Mouse (Mus musculus): Measurements from ENCODE around the gene Rab26. TPM values are rescaled to one million over a fixed set of nuclear protein-coding genes. Genes with fewer than 3 reads are reported as not detected.

Gene Rab26
- total RNA-seq, 2 experiments from 2014 or later = 1.1 to 1.9 TPM

- no peak for DNase-seq (ENCODE audit: low spot score in 2 of 2)
Observed at GRCm38 (mm10) chr17:24548921-24549617, 15.1 kb upstream of the Rab26 start.

DNA sequence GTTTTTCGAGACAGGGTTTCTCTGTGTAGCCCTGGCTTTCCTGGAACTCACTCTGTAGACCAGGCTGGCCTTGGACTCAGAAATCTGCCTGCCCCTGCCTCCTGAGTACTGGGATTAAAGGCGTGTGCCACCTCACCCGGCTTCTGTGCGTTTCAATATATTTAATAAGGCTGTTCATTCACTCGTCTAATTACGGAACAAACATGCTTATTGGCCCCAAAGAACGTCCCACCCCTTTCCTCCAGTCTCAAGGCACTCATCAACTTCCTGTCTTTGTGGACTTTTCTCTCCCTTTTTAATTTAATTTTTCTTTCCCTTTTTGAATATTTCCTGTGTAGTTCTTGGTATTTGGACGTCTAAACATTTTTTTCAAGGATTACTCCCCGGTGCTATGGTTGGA, 14.4 kb upstream of the Rab26 start:
- no peak for DNase-seq (ENCODE audit: low spot score in 2 of 2)

GRCm38 (mm10) chr17:24546234-24546633, 12.2 kb upstream of the Rab26 start:
- no peak for DNase-seq (ENCODE audit: low spot score in 2 of 2)

DNA sequence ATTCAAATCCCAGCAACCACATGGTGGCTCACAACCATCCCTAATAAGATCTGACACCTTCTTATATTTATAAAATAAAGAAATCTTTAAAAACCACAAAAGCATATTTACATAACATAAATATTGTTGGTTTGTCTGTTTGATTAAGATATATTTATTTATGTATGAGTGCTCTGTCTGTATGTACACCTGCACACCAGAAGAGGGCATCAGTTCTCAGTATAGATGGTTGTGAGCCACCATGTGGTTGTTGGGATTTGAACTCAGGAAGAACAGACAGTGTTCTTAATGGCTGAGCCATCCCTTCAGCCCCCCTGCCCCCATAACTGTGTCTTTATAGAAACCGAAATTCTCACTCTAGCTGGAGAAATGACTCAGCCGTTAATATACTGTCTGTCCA, 11.2 kb upstream of the Rab26 start:
- no peak for DNase-seq (ENCODE audit: low spot score in 2 of 2)

DNA sequence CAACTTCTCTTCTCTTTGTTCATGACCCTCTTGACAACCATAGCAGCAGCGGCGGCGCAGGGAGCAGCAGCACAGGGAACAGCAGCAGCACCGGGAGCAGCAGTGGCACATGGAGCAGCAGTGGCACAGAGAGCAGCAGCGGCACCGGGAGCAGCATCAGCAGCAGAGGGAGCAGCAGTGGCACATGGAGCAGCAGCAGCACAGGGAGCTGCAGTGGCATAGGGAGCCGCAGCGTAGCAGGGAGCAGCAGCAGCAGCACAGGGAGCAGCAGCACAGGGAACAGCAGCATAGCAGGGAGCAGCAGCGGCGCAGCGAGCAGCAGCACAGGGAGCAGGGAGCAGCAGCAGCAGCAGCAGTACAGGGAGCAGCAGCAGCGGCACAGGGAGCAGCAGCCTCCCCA, 10.6 kb upstream of the Rab26 start:
- DNase-seq (ENCODE audit: low spot score in 2 of 2) = no peak

GRCm38 (mm10) chr17:24540375-24540774, 6.4 kb upstream of the Rab26 start:
- no peak for DNase-seq (ENCODE audit: low spot score in 2 of 2)

GRCm38 (mm10) chr17:24538950-24539349, 4.9 kb upstream of the Rab26 start:
- no peak for DNase-seq (ENCODE audit: low spot score in 2 of 2)

GRCm38 (mm10) chr17:24537536-24537935, 3.5 kb upstream of the Rab26 start:
- DNase-seq (ENCODE audit: low spot score in 2 of 2) = no peak

DNA sequence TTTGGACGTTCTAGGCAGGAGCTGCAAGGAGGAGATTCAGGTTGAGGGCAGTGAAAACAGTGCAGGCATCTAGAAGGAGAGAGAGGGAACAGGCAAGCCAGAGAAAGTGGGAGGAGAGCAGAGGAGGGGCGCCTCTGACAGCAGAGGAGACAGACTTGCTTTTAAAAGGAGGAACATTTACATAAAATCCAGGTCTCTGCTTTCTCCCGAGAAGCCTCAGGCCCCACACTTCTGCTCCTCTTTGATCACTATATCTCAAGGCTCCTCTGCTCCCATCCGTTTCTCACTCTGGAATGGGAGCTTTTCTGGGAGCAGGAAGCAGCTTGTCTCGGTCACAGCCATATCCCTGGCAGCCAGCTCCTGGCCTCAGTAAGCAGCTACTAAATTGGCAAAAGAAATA, 1.3 kb upstream of the Rab26 start:
- DNase-seq (ENCODE audit: low spot score in 2 of 2) = no peak

- DNase-seq (ENCODE audit: low spot score in 2 of 2) = peak; percentile 64 to 73
Observed at GRCm38 (mm10) chr17:24533099-24533992, 664 bp downstream of the Rab26 start.

DNA sequence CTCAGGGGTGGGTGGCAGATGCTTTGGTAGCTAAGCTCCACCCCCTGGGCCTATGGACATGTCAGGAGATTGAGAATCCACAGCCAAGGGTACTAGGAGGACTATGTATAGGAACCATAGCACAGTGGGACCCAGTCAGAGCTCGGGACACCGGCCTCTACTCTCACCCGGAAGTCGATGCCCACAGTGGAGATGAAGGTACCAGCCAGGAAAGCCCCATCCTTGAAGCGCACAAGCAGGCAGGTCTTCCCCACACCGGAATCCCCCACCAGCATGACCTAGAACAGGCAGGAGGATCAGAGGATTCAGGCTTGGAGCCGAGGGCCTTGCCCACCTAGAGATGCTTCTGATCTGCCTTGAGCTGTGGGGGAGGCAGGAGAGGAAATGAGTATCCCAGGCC, 2.0 kb downstream of the Rab26 start:
- no peak for DNase-seq (ENCODE audit: low spot score in 2 of 2)

DNA sequence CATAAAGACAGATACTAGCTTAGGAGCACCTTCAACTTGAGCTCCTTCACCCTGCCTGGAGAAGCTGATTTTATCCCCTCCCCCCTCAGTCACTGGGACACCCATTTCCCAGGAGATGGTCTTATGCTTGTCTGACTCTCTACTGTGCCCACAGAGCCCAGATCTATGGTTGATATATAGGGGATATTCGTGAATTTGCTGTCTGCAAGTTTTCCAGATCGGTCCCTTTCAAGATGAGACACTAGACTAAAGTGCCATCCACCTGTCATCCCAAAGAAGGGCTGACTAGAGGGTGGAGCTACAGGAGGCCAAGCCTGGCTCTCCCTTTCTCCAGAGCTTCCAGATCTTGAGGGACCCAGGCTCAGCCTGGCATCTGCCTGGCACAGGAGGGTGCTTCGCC, 2.9 kb downstream of the Rab26 start:
- no peak for DNase-seq (ENCODE audit: low spot score in 2 of 2)

- no peak for DNase-seq (ENCODE audit: low spot score in 2 of 2)
Observed at GRCm38 (mm10) chr17:24530361-24531050, 3.5 kb downstream of the Rab26 start.

- DNase-seq (ENCODE audit: low spot score in 2 of 2) = no peak
Observed at GRCm38 (mm10) chr17:24529883-24530282, 4.1 kb downstream of the Rab26 start.

- no peak for DNase-seq (ENCODE audit: low spot score in 2 of 2)
Observed at GRCm38 (mm10) chr17:24529007-24529451, 5.0 kb downstream of the Rab26 start.

DNA sequence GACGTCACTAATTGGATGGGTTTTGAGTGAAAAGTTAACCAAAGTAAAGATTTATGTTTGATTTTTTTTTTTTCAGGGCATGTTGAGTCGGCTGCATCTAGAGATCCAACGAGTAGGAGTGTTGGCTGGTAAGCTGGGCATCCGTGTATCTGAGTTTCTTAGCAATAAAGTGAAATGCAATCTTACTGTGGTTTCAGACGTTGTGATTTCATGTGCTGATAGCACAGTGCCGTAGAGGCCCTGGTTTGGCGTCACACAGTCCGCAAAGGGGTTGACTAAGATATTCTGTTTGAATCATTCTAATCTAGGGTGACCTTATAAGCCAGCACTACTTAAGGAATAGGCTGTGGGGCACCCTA, 5.5 kb downstream of the Rab26 start:
- DNase-seq (ENCODE audit: low spot score in 2 of 2) = no peak

DNA sequence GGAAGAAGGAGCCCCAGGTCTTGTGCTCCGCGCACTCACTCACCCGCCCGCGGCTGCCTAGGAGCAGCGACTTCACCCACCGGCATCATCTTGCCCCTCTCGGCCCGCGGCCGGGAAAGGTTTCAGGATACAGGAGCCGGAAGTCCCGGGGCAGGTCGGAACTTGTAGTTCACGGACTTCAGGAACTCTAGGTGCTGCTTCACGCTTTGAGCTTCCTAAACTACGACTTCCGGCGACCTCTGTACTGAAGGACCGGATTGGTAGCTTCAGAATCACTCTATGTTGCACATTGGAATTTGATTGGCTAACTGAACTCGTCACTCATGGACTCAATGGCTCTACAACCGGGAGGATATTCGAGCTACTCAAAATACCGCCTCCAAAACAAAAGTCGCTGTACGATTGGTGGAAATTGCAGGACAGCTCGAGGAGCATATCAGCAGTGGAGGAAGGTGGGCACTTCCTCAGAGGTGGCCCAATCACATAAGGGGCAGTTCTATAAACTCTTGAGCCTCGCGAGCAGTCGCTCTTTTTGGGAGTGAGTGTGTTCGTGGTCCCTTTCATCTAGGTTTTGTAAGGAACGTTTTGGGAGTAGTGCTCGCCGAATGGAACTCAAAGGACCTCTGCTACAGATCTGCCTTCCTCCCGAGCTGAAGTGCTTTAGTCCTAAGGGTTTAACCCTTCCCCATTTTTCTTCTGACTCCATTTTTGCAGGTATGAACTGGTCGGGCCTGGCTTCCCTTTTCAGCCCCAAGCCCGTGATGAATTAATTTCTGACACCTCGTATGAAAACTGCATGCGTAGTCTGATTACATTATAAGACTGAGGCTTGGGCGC, 6.1 kb downstream of the Rab26 start, which contains the start of gene Traf7:
Gene Traf7 (minus strand): TSS at position 216 of the 837 bp plus-strand sequence.
- DNase-seq (ENCODE audit: low spot score in 2 of 2) = peak in 1 of 2 experiments; percentile 75

DNA sequence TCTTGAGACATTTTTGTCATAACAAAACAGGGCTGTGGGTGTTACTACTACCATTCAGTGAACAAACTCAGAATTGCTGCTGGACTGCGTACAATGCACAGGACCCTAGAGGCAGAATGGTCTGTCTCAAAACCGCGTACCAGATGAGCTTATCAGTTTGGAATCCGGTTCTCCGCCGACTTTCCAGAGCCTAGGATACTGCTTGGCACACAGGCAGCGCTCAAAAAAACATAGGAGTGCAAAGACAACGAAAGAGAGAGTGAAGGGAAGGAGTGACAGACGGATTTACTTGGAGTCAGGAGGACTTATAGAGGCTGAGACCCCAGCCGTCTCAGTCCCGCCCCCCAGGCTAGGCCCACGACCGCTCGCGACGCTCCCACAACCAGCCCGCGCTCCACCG, 6.7 kb downstream of the Rab26 start:
- DNase-seq (ENCODE audit: low spot score in 2 of 2) = no peak

DNA sequence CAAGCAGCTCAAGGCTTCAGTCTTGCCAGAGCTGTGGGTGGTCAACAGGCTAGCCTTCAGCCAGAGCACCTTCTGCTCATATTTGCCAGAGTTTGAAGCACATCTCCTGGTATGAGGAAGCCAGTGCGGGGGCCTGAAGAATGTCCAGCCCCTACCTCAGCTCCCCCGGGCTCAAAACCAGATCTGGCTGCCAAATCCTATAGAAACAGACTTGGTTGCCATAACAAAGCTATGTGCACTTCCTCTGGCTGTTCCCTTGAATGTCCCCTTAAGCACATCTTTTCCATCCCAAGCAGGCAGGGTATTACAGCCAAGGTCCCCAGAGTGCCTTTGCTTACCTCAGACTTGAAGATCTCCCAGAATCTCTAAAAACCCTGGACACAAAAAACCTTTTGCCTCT, 9.3 kb downstream of the Rab26 start:
- no peak for DNase-seq (ENCODE audit: low spot score in 2 of 2)

DNA sequence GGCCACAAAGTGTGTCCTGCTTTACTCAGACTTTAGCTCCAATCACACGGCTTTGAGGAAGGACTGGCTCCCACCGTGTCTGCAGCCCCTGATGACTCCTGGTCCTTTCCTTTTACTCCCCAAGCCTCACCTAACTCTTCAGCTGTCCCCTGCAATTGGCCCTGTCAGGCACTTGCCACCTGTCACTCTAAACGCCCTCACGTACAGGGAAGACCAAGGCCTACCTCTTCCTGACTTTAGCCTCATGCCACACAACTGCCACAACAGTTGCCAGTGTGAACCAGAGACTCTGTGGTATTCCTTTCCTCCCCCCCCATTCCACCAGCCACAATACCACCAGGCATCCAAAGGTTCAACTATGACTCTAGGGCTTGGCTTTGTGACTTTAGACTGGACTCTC, 13.6 kb downstream of the Rab26 start:
- DNase-seq (ENCODE audit: low spot score in 2 of 2) = no peak

Data from adrenal gland, postnatal 4 days (tissue).